Mouse (Mus musculus): ENCODE measurements around the gene Gsdme. TPM values are rescaled to one million over a fixed set of nuclear protein-coding genes. Genes with fewer than 3 reads are reported as not detected.

Gsdme gene
- total and polyA plus RNA-seq, 3 experiments = 0.27 to 1.5 TPM; not detected in 1

DNA sequence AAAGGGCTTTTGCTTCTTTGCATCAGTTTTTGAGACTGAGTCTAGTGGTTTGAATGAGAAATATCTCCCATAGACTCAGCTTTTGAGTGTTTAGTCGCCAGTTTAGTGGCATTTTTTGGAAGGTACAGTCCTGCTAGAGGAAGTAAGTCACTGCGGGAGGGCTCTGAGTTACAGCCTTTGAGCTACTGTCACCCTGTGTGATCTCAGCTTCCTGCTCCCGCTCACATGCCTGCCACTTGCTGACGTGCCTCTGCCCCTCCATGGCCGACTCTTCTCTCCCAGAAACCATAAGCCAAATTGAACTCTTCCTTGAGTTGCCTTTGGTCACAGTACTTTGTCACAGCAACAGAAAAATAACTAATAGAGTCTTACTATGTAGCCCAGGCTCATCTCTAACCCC, 40.7 kb downstream of the Gsdme start:
- Histone ChIP-seq H3K4me1 (ENCODE audit: control insufficient read depth in 1 of 2, insufficient read depth in 2 of 2, low read length in 2 of 2) (peaks cover 0 to 11% of the 10 kb centered on the region in 2 experiments; a peak in 1 of 4 replicates), H3K4me3 (ENCODE audit: control insufficient read depth in 1 of 2, insufficient read depth in 1 of 2, low read depth in 2 of 2, low read length in 2 of 2) (no peak overlapping the region), H3K27ac (ENCODE audit: control insufficient read depth, low read depth, low read length) (no peak overlapping the region), H3K9ac (ENCODE audit: control insufficient read depth, low read depth, low read length, poor library complexity, severe bottlenecking) (peak overlapping the region; percentile 28; the same call in 1 of the 2 replicates), H3K9me3 (replicated peaks; ENCODE audit: insufficient read depth, low read length) (no peaks in the 10 kb centered on the region), H3K36me3 (ENCODE audit: control insufficient read depth in 1 of 2, insufficient read depth in 2 of 2, low read length in 2 of 2) (no peaks in the 10 kb centered on the region; a peak in 2 of 4 replicates), H3K79me2 (ENCODE audit: control insufficient read depth, insufficient read depth, low read length, poor library complexity) (no peaks in the 10 kb centered on the region), H3K27me3 (ENCODE audit: control insufficient read depth in 1 of 2, insufficient read depth in 2 of 2, low read length in 2 of 2) (no peaks in the 10 kb centered on the region)
- peak; percentile 56 for DNase-seq (ENCODE audit: low read depth, low spot score)
- no peak for TF ChIP-seq KAT2A (conservative IDR thresholded peaks at IDR 0.05; ENCODE audit: low read depth, low read length)
- TF ChIP-seq NRF1 (IDR thresholded peaks at IDR 0.05; ENCODE audit: insufficient read depth, low read depth, low read length, poor library complexity, severe bottlenecking) = no peak

DNA sequence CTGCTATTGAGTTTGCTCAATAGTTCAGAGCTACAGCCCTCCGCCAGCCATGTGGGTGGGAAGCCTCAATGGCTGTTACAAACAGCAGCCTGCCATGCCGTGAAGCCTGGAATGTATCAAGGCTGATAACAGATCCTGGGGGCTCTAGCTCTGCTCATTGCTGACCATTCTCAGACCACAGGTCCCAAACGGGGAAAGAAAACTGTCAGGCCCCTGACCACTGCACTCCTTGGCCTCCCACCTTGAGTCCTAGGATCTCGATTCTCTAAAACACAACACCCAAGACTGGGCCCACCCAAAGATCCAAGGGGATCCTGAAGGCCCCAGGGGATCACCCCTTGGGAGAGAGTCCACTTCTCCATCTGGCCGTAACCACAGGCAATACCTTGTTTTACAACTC, 41.3 kb downstream of the Gsdme start:
- Histone ChIP-seq H3K36me3 (ENCODE audit: control insufficient read depth in 1 of 2, insufficient read depth in 2 of 2, low read length in 2 of 2) (no peaks in the 10 kb centered on the region; a peak in 2 of 4 replicates), H3K79me2 (ENCODE audit: control insufficient read depth, insufficient read depth, low read length, poor library complexity) (no peaks in the 10 kb centered on the region), H3K9me3 (replicated peaks; ENCODE audit: insufficient read depth, low read length) (no peaks in the 10 kb centered on the region), H3K27ac (ENCODE audit: control insufficient read depth, low read depth, low read length) (no peak overlapping the region), H3K9ac (ENCODE audit: control insufficient read depth, low read depth, low read length, poor library complexity, severe bottlenecking) (no peak overlapping the region), H3K4me3 (ENCODE audit: control insufficient read depth in 1 of 2, insufficient read depth in 1 of 2, low read depth in 2 of 2, low read length in 2 of 2) (no peak overlapping the region), H3K27me3 (ENCODE audit: control insufficient read depth in 1 of 2, insufficient read depth in 2 of 2, low read length in 2 of 2) (no peaks in the 10 kb centered on the region), H3K4me1 (ENCODE audit: control insufficient read depth in 1 of 2, insufficient read depth in 2 of 2, low read length in 2 of 2) (peaks cover 0 to 11% of the 10 kb centered on the region in 2 experiments; a peak in 1 of 4 replicates)
- TF ChIP-seq TCF12 (IDR thresholded peaks at IDR 0.05; ENCODE audit: low read depth, low read length) = no peak
- TF ChIP-seq GABPA (IDR thresholded peaks at IDR 0.05; ENCODE audit: low read depth, low read length) = no peak
- no peak for TF ChIP-seq UBTF (IDR thresholded peaks at IDR 0.05; ENCODE audit: borderline replicate concordance, insufficient read depth, low read depth, low read length)
- TF ChIP-seq E2F4 (IDR thresholded peaks at IDR 0.05; ENCODE audit: borderline replicate concordance, low read depth, low read length) = no peak
- no peak for TF ChIP-seq POLR2A (IDR thresholded peaks at IDR 0.05; ENCODE audit: control insufficient read depth in 1 of 2, insufficient read depth in 1 of 2, low read depth in 1 of 2, low read length in 2 of 2, poor library complexity in 1 of 2)
- no peak for TF ChIP-seq EP300 (IDR thresholded peaks at IDR 0.05; ENCODE audit: low read depth in 1 of 2, low read length in 2 of 2)
- no peak for TF ChIP-seq TBP (IDR thresholded peaks at IDR 0.05; ENCODE audit: low read depth, low read length)
- TF ChIP-seq CTCF (IDR thresholded peaks at IDR 0.05 in 2 of 3, conservative IDR thresholded peaks at IDR 0.05 in 1 of 3; ENCODE audit: control insufficient read depth in 1 of 3, insufficient read depth in 1 of 3, low read depth in 2 of 3, low read length in 3 of 3, poor library complexity in 1 of 3, severe bottlenecking in 1 of 3) = no peak
- no peak for TF ChIP-seq ZNF384 (IDR thresholded peaks at IDR 0.05; ENCODE audit: low read depth, low read length)
- TF ChIP-seq USF2 (IDR thresholded peaks at IDR 0.05; ENCODE audit: borderline replicate concordance in 1 of 2, insufficient read depth in 1 of 2, low read depth in 1 of 2, low read length in 2 of 2) = no peak
- TF ChIP-seq RAD21 (IDR thresholded peaks at IDR 0.05; ENCODE audit: low read depth, low read length) = no peak
- TF ChIP-seq ELF1 (IDR thresholded peaks at IDR 0.05; ENCODE audit: low read depth, low read length) = no peak
- TF ChIP-seq MAZ (IDR thresholded peaks at IDR 0.05; ENCODE audit: low read depth, low read length) = no peak
- TF ChIP-seq JUND (IDR thresholded peaks at IDR 0.05; ENCODE audit: low read depth, low read length) = no peak
- TF ChIP-seq CHD2 (IDR thresholded peaks at IDR 0.05; ENCODE audit: low read length) = no peak
- no peak for TF ChIP-seq TAL1 (IDR thresholded peaks at IDR 0.05; ENCODE audit: low read length)
- no peak for TF ChIP-seq MEF2A (IDR thresholded peaks at IDR 0.05; ENCODE audit: extremely low read depth, insufficient replicate concordance, low read depth, low read length, poor library complexity, severe bottlenecking)
- no peak for DNase-seq (ENCODE audit: low read depth, low spot score)

Measured in MEL (cell line).